Mouse (Mus musculus) forebrain, embryonic 12.5 days (tissue): ENCODE measurements around the gene Fgfr2. TPM values are rescaled to one million over a fixed set of nuclear protein-coding genes. Genes with fewer than 3 reads are reported as not detected.

Experiments
- ATAC-seq: fragments of 200-750 bp; cut with Nextera tagmentation; 2 replicates; pipeline ENCODE4 v1.8.0; 2017; ENCODE audit warnings: moderate TSS enrichment; ENCODE audit not compliant: low FRiP score
- H3K27ac ChIP-seq: fragments of 300-500 bp; sonication (generic); 2 replicates; pipeline ENCODE4 v1.5.1; 2016; ENCODE audit warnings: mild to moderate bottlenecking
- H3K27me3 ChIP-seq: fragments of 300-500 bp; sonication (generic); 2 replicates; pipeline ENCODE4 v1.6.1; 2016; ENCODE audit warnings: mild to moderate bottlenecking
- H3K36me3 ChIP-seq: fragments of 300-500 bp; sonication (generic); replicated peaks from 2 replicates; pipeline ENCODE4 v1.6.1; 2016; ENCODE audit warnings: mild to moderate bottlenecking
- H3K4me1 ChIP-seq: fragments of 300-500 bp; sonication (generic); 2 replicates; pipeline ENCODE4 v1.6.1; 2016
- H3K4me2 ChIP-seq: fragments of 300-500 bp; sonication (generic); 2 replicates; pipeline ENCODE4 v1.6.1; 2016; ENCODE audit warnings: mild to moderate bottlenecking, moderate library complexity
- H3K4me3 ChIP-seq: fragments of 300-500 bp; sonication (generic); replicated peaks from 2 replicates; pipeline ENCODE4 v1.5.1; 2016; ENCODE audit warnings: mild to moderate bottlenecking
- H3K9ac ChIP-seq: fragments of 300-500 bp; sonication (generic); 2 replicates; pipeline ENCODE4 v1.6.1; 2016; ENCODE audit warnings: mild to moderate bottlenecking
- H3K9me3 ChIP-seq: fragments of 300-500 bp; sonication (generic); 2 replicates; pipeline ENCODE4 v1.6.1; 2016
- WGBS: fragments of 180-500 bp; shearing (Covaris S2); methylation state at CpG from one replicate; pipeline ENCODE4 v1.1.7; 2016; 5-methylcytosine and 5-hydroxymethylcytosine counted together
- polyA plus RNA-seq: library from polyadenylated mRNA; unstranded; fragments of >200 nt; fragmentation: Nextera tagmentation; extraction: Ambion mirVana; gene quantifications from 2 replicates; pipeline ENCODE4 v1.2.1, GENCODE M21; 2016

Gene Fgfr2
- polyA plus RNA-seq, 1 experiment from 2014 or later: 89.6 TPM

DNA sequence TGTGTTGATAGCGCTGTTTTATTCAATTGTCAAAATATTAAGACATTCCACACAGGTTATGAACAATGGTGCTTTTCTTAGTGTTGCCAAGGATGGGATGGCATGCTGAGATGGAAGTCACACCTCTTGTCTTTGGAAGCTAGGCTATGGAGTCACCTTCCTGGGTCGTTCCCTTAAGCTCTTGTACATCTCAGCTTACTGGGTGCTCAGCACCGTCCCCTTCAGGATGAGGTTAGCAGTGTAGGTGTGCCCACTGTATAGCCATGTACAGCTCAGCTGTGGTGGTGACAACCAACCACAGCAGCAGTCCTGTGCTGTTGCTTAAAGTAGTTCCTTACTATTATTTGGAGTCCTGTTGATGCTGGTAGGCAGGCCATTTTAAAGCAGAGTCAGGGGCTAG is 2140.3 kb downstream of the Fgfr2 start:
- no peak overlapping the region for H3K27ac ChIP-seq
- H3K27me3 ChIP-seq: no peaks in the 10 kb centered on the region
- 75% methylated on average over 3 of the region's 3 CpGs for WGBS
- no peak overlapping the region for H3K4me2 ChIP-seq
- H3K4me1 ChIP-seq: peaks cover 9% of the 10 kb centered on the region; the same call in 1 of the 2 replicates
- no peak overlapping the region for H3K9ac ChIP-seq
- no peaks in the 10 kb centered on the region for H3K9me3 ChIP-seq
- H3K4me3 ChIP-seq: no peak overlapping the region
- H3K36me3 ChIP-seq: no peaks in the 10 kb centered on the region
- no peak for ATAC-seq

DNA sequence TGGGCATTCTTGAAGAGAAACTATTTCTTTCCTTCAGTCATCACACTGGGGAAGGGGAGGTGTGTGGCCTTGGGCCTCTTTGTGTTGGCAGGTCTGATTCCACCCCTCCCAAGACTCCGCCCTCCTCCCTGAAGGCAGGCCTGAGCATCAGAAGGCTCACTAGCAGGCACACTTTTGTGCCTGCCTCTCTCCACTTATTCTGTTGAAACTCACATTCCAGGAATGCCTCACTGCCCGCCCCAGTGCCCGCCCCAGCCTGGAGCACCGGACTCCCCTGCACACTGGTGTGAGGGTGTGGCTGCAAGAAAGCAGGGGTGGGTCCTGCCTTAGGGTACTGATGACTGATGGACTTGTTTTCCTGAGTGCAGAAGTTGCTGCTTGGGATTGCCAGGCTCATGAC is 2140.8 kb downstream of the Fgfr2 start:
- H3K36me3 ChIP-seq: no peaks in the 10 kb centered on the region
- no peaks in the 10 kb centered on the region for H3K27me3 ChIP-seq
- no peak overlapping the region for H3K4me3 ChIP-seq
- no peak overlapping the region for H3K27ac ChIP-seq
- peaks cover 14% of the 10 kb centered on the region for H3K4me1 ChIP-seq
- WGBS: 34% methylated on average over 4 of the region's 4 CpGs
- no peaks in the 10 kb centered on the region for H3K9me3 ChIP-seq
- no peak overlapping the region for H3K4me2 ChIP-seq
- no peak overlapping the region for H3K9ac ChIP-seq
- no peak for ATAC-seq

GRCm38 (mm10) chr7:130980130-130980529 is 2143.0 kb downstream of the Fgfr2 start:
- no peak overlapping the region for H3K4me2 ChIP-seq
- no peaks in the 10 kb centered on the region for H3K27me3 ChIP-seq
- H3K4me3 ChIP-seq: no peak overlapping the region
- H3K36me3 ChIP-seq: no peaks in the 10 kb centered on the region
- H3K4me1 ChIP-seq: peaks cover 20% of the 10 kb centered on the region
- H3K9me3 ChIP-seq: no peaks in the 10 kb centered on the region
- WGBS: 88% methylated on average over 5 of the region's 5 CpGs
- H3K9ac ChIP-seq: no peak overlapping the region
- H3K27ac ChIP-seq: no peak overlapping the region
- ATAC-seq: no peak

DNA sequence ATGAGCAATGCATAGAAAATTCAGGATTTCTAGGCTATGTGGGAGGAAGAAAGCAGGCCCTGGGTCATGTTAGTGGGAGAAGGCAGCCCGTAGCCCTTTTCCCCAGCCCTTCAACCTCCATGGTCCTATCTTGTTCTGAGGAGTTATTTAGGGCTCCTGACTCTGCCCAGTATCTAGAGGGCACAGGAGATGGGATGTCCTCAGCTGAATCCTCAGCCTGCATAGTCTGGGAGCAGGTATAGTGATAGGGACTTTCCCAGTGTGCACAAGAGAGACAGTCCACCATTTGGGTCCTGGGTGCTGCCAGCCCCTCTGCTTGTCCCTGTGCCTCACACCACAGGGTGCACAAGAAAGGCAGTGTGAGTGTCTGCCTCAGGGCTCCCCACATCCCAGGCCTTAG is 2144.6 kb downstream of the Fgfr2 start:
- peaks cover 20% of the 10 kb centered on the region for H3K4me1 ChIP-seq
- no peak for ATAC-seq
- H3K27ac ChIP-seq: no peak overlapping the region
- no peak overlapping the region for H3K9ac ChIP-seq
- H3K4me2 ChIP-seq: no peak overlapping the region
- 82% methylated on average over 1 of the region's 1 CpGs for WGBS
- no peaks in the 10 kb centered on the region for H3K9me3 ChIP-seq
- H3K27me3 ChIP-seq: no peaks in the 10 kb centered on the region
- H3K36me3 ChIP-seq: no peaks in the 10 kb centered on the region
- no peak overlapping the region for H3K4me3 ChIP-seq

DNA sequence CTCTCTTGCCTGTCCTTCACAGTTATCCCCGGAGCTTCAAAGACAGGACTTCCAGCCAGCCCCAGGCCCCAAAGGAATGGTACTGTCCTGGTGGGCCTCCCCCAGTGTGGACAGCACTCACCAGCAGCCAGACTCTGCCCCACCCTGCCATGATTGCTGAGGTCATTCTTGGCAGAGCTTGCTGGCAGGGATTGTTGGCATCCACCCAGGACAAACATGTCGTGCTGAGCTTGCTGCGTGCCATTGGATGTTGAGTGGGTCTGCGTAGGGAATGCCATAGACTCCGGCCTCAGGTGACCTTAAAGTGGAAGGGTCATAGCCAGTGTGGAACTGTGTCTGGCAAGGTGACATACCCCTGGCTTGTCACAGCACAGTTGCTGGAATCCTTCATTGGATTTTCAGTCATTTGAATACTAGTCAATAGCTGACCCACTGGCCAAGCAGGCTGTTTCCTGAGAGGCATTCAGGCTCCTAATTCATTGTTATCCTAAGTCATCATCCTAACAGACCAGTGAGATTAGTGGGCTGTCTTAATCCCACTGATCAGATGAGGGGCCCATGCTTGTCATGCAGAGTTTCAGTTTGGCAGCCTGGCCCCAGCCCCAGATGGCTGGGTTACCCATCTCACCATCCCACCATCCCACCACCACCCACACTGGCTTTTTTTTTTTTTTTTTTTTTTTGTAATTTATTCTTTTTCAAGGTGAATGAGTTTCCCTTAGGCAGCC is 2145.2 kb downstream of the Fgfr2 start:
- ATAC-seq: no peak
- Histone ChIP-seq H3K27ac (0 out of 2 replicates have a peak overlapping the region, but pooled peaks have one; percentile 5), H3K4me3 (no peak overlapping the region), H3K9ac (no peak overlapping the region), H3K4me1 (peaks cover 20% of the 10 kb centered on the region), H3K4me2 (no peak overlapping the region), H3K36me3 (no peaks in the 10 kb centered on the region), H3K9me3 (no peaks in the 10 kb centered on the region), H3K27me3 (no peaks in the 10 kb centered on the region)
- WGBS: 64% methylated on average over 5 of the region's 5 CpGs

- Histone ChIP-seq H3K36me3 (no peaks in the 10 kb centered on the region), H3K4me2 (no peak overlapping the region), H3K4me1 (peaks cover 17% of the 10 kb centered on the region), H3K9ac (no peak overlapping the region), H3K4me3 (no peak overlapping the region), H3K9me3 (no peaks in the 10 kb centered on the region), H3K27ac (no peak overlapping the region), H3K27me3 (no peaks in the 10 kb centered on the region)
- no peak for ATAC-seq
- WGBS: 65% methylated on average over 13 of the region's 13 CpGs
These were observed 2146.7 kb downstream of the Fgfr2 start for GRCm38 (mm10) chr7:130976305-130976935.

DNA sequence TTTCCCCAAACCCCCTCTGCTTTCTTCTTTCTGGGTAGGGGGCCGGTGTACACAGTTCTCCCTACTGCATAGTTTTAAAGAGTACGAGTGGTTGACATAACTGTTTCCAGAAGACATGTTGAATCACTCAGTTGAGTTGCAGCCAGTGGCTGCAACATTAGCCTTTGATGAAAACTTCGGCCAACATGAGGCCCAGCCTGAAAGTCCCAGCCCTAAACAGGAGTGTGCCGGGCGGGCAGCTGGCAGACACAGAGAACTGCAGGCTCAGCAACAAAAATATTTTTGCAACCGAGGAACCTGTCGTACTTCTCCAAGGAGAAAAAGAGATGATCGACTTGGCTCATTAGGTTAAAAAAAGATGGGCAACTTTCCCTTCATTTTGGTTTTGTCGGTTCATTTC is 2150.4 kb downstream of the Fgfr2 start:
- Histone ChIP-seq H3K4me1 (peaks cover 10% of the 10 kb centered on the region; the same call in 1 of the 2 replicates), H3K4me2 (no peak overlapping the region), H3K27ac (no peak overlapping the region), H3K4me3 (no peak overlapping the region), H3K9me3 (no peaks in the 10 kb centered on the region), H3K9ac (no peak overlapping the region), H3K36me3 (no peaks in the 10 kb centered on the region), H3K27me3 (no peaks in the 10 kb centered on the region)
- no peak for ATAC-seq
- WGBS: 89% methylated on average over 9 of the region's 9 CpGs

DNA sequence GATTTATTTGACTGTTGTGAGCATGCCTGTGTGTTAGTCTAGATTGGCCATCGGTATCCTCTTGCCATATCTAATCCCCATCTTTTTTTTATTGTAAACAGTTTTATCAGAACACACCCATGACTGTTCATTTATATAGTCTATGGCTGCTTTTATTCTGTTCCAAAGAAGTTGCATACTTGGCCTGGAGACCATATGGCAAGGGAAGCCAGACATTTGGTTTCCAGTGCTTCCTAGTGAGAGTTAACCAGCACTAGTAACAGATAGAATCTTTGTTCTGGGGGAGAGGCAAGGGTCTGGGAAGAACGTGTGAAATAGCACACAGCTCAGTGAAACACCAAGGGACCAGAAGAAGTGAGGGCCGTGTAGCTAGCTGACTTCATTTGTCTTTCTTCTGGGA is 2153.6 kb downstream of the Fgfr2 start:
- H3K4me1 ChIP-seq: 0 out of 2 replicates have a peak, but pooled peaks cover 2% of the 10 kb centered on the region
- H3K4me2 ChIP-seq: no peak overlapping the region
- H3K4me3 ChIP-seq: no peak overlapping the region
- no peaks in the 10 kb centered on the region for H3K36me3 ChIP-seq
- no peak overlapping the region for H3K27ac ChIP-seq
- ATAC-seq: no peak
- no peaks in the 10 kb centered on the region for H3K27me3 ChIP-seq
- 82% methylated on average over 3 of the region's 3 CpGs for WGBS
- H3K9ac ChIP-seq: no peak overlapping the region
- H3K9me3 ChIP-seq: no peaks in the 10 kb centered on the region

DNA sequence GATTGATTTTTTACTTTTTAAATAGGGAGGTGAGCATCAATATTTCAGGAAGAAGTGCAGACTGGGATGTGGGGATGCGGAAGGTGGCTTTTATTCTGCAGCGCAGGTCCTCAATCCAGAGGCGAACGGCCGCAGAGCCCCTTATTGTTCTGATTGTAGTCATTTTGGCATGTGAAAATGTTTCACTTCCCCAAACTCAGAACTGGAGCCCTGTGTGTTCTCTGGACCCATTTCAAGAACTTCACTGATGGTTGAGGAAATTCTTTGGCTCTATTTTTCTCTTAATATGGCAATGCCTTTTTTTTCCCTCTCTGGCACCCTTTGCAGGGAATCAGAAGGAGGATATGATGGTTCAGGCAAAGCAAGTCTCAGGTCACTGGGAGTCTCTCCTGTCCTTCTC is 2154.1 kb downstream of the Fgfr2 start:
- H3K27ac ChIP-seq: no peak overlapping the region
- no peaks in the 10 kb centered on the region for H3K36me3 ChIP-seq
- 92% methylated on average over 5 of the region's 5 CpGs for WGBS
- no peak overlapping the region for H3K4me2 ChIP-seq
- H3K9ac ChIP-seq: no peak overlapping the region
- 0 out of 2 replicates have a peak, but pooled peaks cover 2% of the 10 kb centered on the region for H3K4me1 ChIP-seq
- H3K27me3 ChIP-seq: no peaks in the 10 kb centered on the region
- no peak for ATAC-seq
- no peak overlapping the region for H3K4me3 ChIP-seq
- H3K9me3 ChIP-seq: no peaks in the 10 kb centered on the region

- Histone ChIP-seq H3K9ac (no peak overlapping the region), H3K9me3 (no peaks in the 10 kb centered on the region), H3K4me1 (0 out of 2 replicates have a peak, but pooled peaks cover 2% of the 10 kb centered on the region), H3K27ac (no peak overlapping the region), H3K36me3 (no peaks in the 10 kb centered on the region), H3K4me2 (no peak overlapping the region), H3K27me3 (no peaks in the 10 kb centered on the region), H3K4me3 (no peak overlapping the region)
- 78% methylated on average over 7 of the region's 7 CpGs for WGBS
- ATAC-seq: no peak
These were observed 2154.6 kb downstream of the Fgfr2 start for GRCm38 (mm10) chr7:130968537-130968936.

GRCm38 (mm10) chr7:130967901-130968300 is 2155.2 kb downstream of the Fgfr2 start:
- WGBS: 90% methylated on average over 6 of the region's 6 CpGs
- Histone ChIP-seq H3K4me3 (no peak overlapping the region), H3K9me3 (no peaks in the 10 kb centered on the region), H3K4me1 (0 out of 2 replicates have a peak, but pooled peaks cover 2% of the 10 kb centered on the region), H3K4me2 (no peak overlapping the region), H3K9ac (no peak overlapping the region), H3K36me3 (no peaks in the 10 kb centered on the region), H3K27ac (no peak overlapping the region), H3K27me3 (no peaks in the 10 kb centered on the region)
- no peak for ATAC-seq

DNA sequence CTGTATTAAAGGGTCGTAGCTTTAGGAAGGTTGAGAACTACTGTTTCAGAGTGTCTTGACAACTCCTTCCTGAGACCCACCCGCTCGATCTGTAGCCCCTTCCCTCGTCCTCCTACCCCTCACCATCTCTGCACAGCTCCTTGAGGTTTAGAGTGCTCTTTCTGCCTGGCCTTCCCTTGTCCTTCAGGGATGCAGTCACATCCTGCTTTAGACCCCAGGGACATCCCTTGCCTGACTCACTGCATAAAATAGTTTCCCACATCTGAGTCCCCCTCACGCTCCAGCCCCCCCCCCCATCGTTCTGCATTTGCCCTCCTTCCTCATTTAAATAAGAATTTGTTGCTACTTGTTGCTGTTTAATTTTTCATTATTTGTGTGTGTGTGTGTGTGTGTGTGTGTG is 2156.3 kb downstream of the Fgfr2 start:
- Histone ChIP-seq H3K9me3 (no peaks in the 10 kb centered on the region), H3K9ac (no peak overlapping the region), H3K27ac (no peak overlapping the region), H3K4me1 (0 out of 2 replicates have a peak, but pooled peaks cover 2% of the 10 kb centered on the region), H3K4me2 (no peak overlapping the region), H3K4me3 (no peak overlapping the region), H3K27me3 (no peaks in the 10 kb centered on the region), H3K36me3 (no peaks in the 10 kb centered on the region)
- ATAC-seq: no peak
- WGBS: 85% methylated on average over 6 of the region's 6 CpGs

GRCm38 (mm10) chr7:130966451-130966850 is 2156.7 kb downstream of the Fgfr2 start:
- Histone ChIP-seq H3K4me2 (no peak overlapping the region), H3K27me3 (no peaks in the 10 kb centered on the region), H3K4me1 (0 out of 2 replicates have a peak, but pooled peaks cover 2% of the 10 kb centered on the region), H3K36me3 (no peaks in the 10 kb centered on the region), H3K9ac (no peak overlapping the region), H3K27ac (no peak overlapping the region), H3K4me3 (no peak overlapping the region), H3K9me3 (no peaks in the 10 kb centered on the region)
- 81% methylated on average over 5 of the region's 5 CpGs for WGBS
- no peak for ATAC-seq
